Mouse (Mus musculus): ENCODE results near the gene Lpar2. TPM values are rescaled to one million over a fixed set of nuclear protein-coding genes. Genes with fewer than 3 reads are reported as not detected.

The Lpar2 gene
- polyA plus RNA-seq, 1 experiment: 8.0 TPM

DNA sequence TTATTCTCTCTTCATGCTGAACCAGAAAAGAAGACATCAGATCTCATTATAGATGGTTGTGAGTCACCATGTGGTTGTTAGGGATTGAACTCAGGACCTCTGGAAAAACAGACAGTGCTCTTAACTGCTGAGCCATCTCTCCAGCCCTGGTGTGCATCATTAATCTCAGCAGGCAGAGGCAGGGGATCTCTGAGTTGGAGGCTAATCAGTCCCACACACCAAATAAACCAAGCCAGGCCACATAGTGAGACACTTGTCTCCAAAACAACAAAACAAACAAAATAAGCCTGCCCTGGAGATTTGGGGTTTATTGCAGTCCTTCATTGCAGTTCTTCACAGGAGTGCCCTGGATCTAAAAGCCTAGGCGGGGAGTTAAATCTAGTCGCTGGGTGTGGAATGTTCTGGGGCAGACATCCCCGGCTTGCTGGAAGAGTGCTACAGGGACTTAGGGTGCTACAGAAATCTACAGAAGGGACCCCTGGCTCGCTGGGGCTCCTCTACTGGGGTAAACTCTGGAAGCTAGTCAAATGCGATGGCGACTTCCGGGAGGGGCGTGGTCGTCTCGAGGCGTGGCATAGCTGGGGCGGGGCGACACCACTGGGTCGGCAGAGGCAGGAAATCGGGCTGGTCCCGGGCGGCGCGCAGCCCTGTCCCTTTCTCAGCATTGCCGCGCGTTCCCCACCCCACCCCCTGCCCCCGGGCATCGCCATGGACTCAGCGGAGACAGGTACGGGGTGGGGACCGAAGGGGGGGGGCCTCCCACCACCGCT is 13.9 kb upstream of the Lpar2 start, which contains the start of gene Gmip:
Gene Gmip, plus strand, starts transcription at position 586 of the 770 bp plus-strand sequence.
- no peak for TF ChIP-seq CTCF (IDR thresholded peaks at IDR 0.05; ENCODE audit: borderline replicate concordance, extremely low read depth, insufficient read depth, insufficient read length)
- TF ChIP-seq POLR2A (IDR thresholded peaks at IDR 0.05; ENCODE audit: borderline replicate concordance, extremely low read depth, insufficient read depth, insufficient read length, poor library complexity, severe bottlenecking): no peak
- peak; percentile 78 for DNase-seq (ENCODE audit: low read depth)

GRCm38 (mm10) chr8:69808864-69809403 is 13.3 kb upstream of the Lpar2 start:
- TF ChIP-seq CTCF (IDR thresholded peaks at IDR 0.05; ENCODE audit: borderline replicate concordance, extremely low read depth, insufficient read depth, insufficient read length) (no peak), POLR2A (IDR thresholded peaks at IDR 0.05; ENCODE audit: borderline replicate concordance, extremely low read depth, insufficient read depth, insufficient read length, poor library complexity, severe bottlenecking) (no peak)
- DNase-seq (ENCODE audit: low read depth): peak; percentile 79

DNA sequence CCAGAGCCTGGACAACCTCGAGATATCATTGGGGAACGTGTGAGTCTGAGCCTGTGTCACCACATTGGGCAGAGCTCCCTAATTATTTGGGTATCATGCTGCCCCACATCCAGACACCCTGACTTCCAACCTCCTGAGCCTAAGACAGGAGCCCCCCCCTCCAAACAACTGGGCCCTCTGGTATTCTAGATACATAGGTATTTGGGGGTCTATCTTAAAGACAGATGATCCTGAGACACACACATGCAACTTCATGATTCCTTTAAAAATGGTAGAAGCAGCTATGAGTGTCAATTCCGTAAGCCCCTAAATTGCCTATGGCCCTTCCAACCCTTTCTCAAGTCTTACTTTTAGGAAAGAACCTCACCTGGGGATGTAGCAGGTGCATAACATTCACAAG is 12.4 kb upstream of the Lpar2 start:
- TF ChIP-seq CTCF (IDR thresholded peaks at IDR 0.05; ENCODE audit: borderline replicate concordance, extremely low read depth, insufficient read depth, insufficient read length) (no peak), POLR2A (IDR thresholded peaks at IDR 0.05; ENCODE audit: borderline replicate concordance, extremely low read depth, insufficient read depth, insufficient read length, poor library complexity, severe bottlenecking) (no peak)
- DNase-seq (ENCODE audit: low read depth): no peak

- no peak for DNase-seq (ENCODE audit: low read depth)
- TF ChIP-seq POLR2A (IDR thresholded peaks at IDR 0.05; ENCODE audit: borderline replicate concordance, extremely low read depth, insufficient read depth, insufficient read length, poor library complexity, severe bottlenecking) (no peak), CTCF (IDR thresholded peaks at IDR 0.05; ENCODE audit: borderline replicate concordance, extremely low read depth, insufficient read depth, insufficient read length) (no peak)
Measured at GRCm38 (mm10) chr8:69814881-69815280, 7.3 kb upstream of the Lpar2 start.

DNA sequence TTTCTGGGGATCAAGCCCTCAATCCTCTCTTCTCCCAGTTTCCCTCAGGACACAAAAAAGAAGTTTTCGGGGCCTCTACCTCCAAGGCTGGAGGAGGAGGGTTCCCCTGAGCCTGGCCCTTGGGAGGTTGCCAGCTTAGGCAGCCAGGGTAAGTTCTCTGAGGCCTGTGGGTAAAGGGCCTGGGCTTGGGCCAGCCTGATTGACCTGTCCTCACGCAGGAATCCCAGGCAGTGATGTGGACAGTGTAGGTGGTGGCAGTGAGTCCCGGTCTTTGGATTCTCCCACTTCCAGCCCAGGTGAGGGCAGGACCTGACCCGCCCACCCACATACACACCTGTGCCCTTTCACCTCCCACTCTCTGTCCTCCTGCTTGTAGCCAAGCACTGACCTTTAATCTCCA is 6.8 kb upstream of the Lpar2 start:
- no peak for DNase-seq (ENCODE audit: low read depth)
- TF ChIP-seq POLR2A (IDR thresholded peaks at IDR 0.05; ENCODE audit: borderline replicate concordance, extremely low read depth, insufficient read depth, insufficient read length, poor library complexity, severe bottlenecking) (no peak), CTCF (IDR thresholded peaks at IDR 0.05; ENCODE audit: borderline replicate concordance, extremely low read depth, insufficient read depth, insufficient read length) (no peak)

- DNase-seq (ENCODE audit: low read depth): no peak
- TF ChIP-seq CTCF (IDR thresholded peaks at IDR 0.05; ENCODE audit: borderline replicate concordance, extremely low read depth, insufficient read depth, insufficient read length): no peak
- no peak for TF ChIP-seq POLR2A (IDR thresholded peaks at IDR 0.05; ENCODE audit: borderline replicate concordance, extremely low read depth, insufficient read depth, insufficient read length, poor library complexity, severe bottlenecking)
Measured at GRCm38 (mm10) chr8:69820466-69820865, 1.8 kb upstream of the Lpar2 start.

DNA sequence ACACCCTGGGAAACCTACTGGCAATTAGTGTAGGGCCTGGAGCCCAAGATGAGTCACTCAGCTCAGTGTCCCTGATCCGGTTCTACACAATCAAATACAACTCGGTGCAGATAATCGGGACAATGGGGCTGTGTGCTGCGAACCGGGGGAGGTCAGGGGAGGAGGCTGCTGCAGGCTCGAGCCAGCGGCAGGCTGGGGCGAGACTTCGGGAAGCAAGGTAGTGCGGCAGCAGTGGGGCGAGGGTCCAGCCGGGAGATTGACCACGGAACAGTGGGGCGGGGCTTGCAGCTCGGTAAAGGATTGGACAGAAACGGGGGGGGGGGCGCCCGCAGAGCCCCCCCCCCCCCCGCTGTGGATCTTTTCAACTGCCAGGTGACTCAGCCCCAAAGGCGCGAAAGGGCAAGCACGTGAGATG is 251 bp upstream of the Lpar2 start:
- TF ChIP-seq POLR2A (IDR thresholded peaks at IDR 0.05; ENCODE audit: borderline replicate concordance, extremely low read depth, insufficient read depth, insufficient read length, poor library complexity, severe bottlenecking) (0 out of 2 replicates have a peak, but pooled peaks have one; percentile 9), CTCF (IDR thresholded peaks at IDR 0.05; ENCODE audit: borderline replicate concordance, extremely low read depth, insufficient read depth, insufficient read length) (no peak)
- peak; percentile 78 for DNase-seq (ENCODE audit: low read depth)

DNA sequence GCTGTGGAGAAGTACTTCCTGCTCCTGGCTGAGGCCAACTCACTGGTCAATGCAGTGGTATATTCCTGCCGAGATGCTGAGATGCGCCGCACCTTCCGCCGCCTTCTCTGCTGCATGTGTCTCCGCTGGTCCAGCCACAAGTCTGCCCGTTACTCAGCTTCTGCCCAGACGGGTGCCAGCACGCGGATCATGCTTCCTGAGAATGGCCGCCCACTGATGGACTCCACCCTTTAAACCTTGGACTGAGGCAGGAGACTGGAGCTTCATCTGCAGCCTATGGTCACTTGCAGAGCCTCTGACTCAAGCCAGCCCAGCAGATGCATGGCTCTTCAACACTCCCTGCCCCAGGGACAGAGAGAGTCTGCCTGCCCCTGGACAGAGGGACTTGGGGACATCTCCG is 4.1 kb downstream of the Lpar2 start:
- no peak for DNase-seq (ENCODE audit: low read depth)
- TF ChIP-seq POLR2A (IDR thresholded peaks at IDR 0.05; ENCODE audit: borderline replicate concordance, extremely low read depth, insufficient read depth, insufficient read length, poor library complexity, severe bottlenecking): no peak
- no peak for TF ChIP-seq CTCF (IDR thresholded peaks at IDR 0.05; ENCODE audit: borderline replicate concordance, extremely low read depth, insufficient read depth, insufficient read length)

DNA sequence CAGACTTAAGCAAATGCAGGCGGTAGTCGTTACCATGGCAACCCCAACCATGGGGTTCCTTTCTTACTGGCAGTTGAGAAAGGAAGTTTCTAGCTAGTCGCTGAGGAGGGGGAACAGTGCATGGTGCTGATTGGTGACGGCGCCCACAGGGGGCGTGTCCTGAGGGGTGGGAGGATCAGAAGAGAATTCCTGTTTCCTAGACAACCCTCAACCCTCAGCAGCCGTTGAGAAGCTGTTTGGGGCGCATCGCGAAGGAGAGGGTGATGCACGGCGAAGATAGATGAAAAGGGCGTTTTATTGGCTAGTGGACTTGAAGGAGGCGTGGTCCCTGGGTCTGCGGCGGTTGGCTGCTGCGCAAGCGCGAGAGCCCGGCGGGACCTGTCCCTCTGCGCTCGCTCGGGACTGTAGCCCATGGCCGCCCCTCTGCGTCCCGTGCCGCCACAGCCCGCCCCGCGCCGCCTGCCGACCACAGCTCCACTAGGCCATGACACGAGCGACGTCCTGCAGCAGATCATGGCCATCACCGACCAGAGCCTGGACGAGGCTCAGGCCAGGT is 10.1 kb downstream of the Lpar2 start, which contains the start of gene Pbx4:
Gene Pbx4, plus strand, starts transcription at position 194 of the 556 bp plus-strand sequence.
- DNase-seq (ENCODE audit: low read depth): peak; percentile 100
- TF ChIP-seq POLR2A (IDR thresholded peaks at IDR 0.05; ENCODE audit: borderline replicate concordance, extremely low read depth, insufficient read depth, insufficient read length, poor library complexity, severe bottlenecking): peak; percentile 86
- no peak for TF ChIP-seq CTCF (IDR thresholded peaks at IDR 0.05; ENCODE audit: borderline replicate concordance, extremely low read depth, insufficient read depth, insufficient read length)

DNA sequence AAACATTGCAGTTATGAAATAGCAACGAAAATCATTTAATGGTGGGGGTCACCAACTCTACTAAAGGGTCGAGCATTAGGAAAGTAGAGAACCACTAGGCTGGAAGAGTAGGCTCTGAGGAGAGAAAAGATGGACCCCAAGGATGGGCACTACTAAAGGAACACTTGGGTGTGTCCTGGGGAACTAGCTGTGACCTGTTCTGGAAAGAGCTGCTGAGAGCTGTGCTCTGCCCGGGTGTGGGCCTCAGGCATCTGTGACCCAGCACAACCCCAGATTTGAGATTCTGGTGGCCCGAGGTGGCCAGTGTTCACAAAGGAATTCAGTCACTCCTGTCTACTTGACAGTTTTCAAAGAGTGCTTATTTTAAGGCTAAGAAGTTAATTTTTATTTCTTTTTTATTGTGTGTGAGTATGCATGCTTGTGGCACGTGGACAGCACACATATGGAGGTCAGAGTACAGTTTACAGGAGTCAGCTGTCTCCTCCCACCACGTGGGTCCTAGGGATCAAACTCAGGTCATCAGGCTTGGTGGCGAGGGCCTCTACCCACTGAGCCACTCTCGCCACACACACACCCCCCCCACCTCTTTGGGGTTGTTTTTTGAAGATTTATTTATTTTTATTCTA is 14.9 kb downstream of the Lpar2 start:
- no peak for DNase-seq (ENCODE audit: low read depth)
- TF ChIP-seq POLR2A (IDR thresholded peaks at IDR 0.05; ENCODE audit: borderline replicate concordance, extremely low read depth, insufficient read depth, insufficient read length, poor library complexity, severe bottlenecking): no peak
- no peak for TF ChIP-seq CTCF (IDR thresholded peaks at IDR 0.05; ENCODE audit: borderline replicate concordance, extremely low read depth, insufficient read depth, insufficient read length)
